Mouse (Mus musculus) myocyte (in vitro differentiated cells): ENCODE data around the gene Ppp1r14a. TPM values are rescaled to one million over a fixed set of nuclear protein-coding genes. Genes with fewer than 3 reads are reported as not detected.

Experiments
- H3K27me3 ChIP-seq: one replicate; pipeline ENCODE4 v1.6.1; 2011; ENCODE audit not compliant: control insufficient read depth, insufficient read depth, insufficient read length
- H3K36me3 ChIP-seq: one replicate; pipeline ENCODE4 v1.6.1; 2011; ENCODE audit not compliant: control insufficient read depth, insufficient read depth
- H3K4me2 ChIP-seq: one replicate; pipeline ENCODE4 v1.6.1; 2011; ENCODE audit warnings: low read depth, control low read depth
- H3K4me3 ChIP-seq: one replicate; pipeline ENCODE4 v1.5.1; 2011; ENCODE audit warnings: mild to moderate bottlenecking, control low read depth, moderate library complexity
- H3K79me2 ChIP-seq: one replicate; pipeline ENCODE4 v1.6.1; 2011; ENCODE audit not compliant: control insufficient read depth, insufficient read depth
- H3ac ChIP-seq: one replicate; pipeline ENCODE4 v1.6.1; 2011; ENCODE audit not compliant: control insufficient read depth, insufficient read length
- CEBPB ChIP-seq: IDR thresholded peaks from 2 replicates; pipeline ENCODE4 v1.6.1; 2011; ENCODE audit warnings: mild to moderate bottlenecking, moderate library complexity; ENCODE audit not compliant: poor library complexity, insufficient read depth, severe bottlenecking
- E2F4 ChIP-seq: IDR thresholded peaks from one replicate; pipeline ENCODE4 v1.6.1; 2011; ENCODE audit warnings: mild to moderate bottlenecking, control low read depth, moderate library complexity; ENCODE audit not compliant: insufficient read depth
- MAX ChIP-seq: IDR thresholded peaks from one replicate; pipeline ENCODE4 v1.6.1; 2011; ENCODE audit warnings: low read depth, mild to moderate bottlenecking, control low read depth
- MYOD1 ChIP-seq, 3 experiments: IDR thresholded peaks; one replicate each; pipeline ENCODE4 v1.6.1; 2011; ENCODE audit warnings: control low read depth in 2 of 3, low read depth in 2 of 3, mild to moderate bottlenecking in 2 of 3, moderate library complexity in 1 of 3; ENCODE audit not compliant: insufficient read length in 2 of 3, control insufficient read depth in 1 of 3
- MYOG ChIP-seq, 3 experiments: IDR thresholded peaks; one replicate each; pipeline ENCODE4 v1.6.1; 2011; ENCODE audit warnings: control low read depth in 2 of 3, low read depth in 2 of 3, mild to moderate bottlenecking in 2 of 3; ENCODE audit not compliant: insufficient read length in 2 of 3, control insufficient read depth in 1 of 3, insufficient read depth in 1 of 3
- POLR2A ChIP-seq: IDR thresholded peaks from one replicate; pipeline ENCODE4 v1.6.1; 2011; ENCODE audit warnings: low read depth, mild to moderate bottlenecking, control low read depth, moderate library complexity; ENCODE audit not compliant: insufficient read length
- POLR2AphosphoS2 ChIP-seq: IDR thresholded peaks from one replicate; pipeline ENCODE4 v1.6.1; 2011; ENCODE audit warnings: low read depth, control low read depth; ENCODE audit not compliant: insufficient read length
- REST ChIP-seq: IDR thresholded peaks from one replicate; pipeline ENCODE4 v1.6.1; 2011; ENCODE audit warnings: mild to moderate bottlenecking, control low read depth, moderate library complexity; ENCODE audit not compliant: insufficient read depth, insufficient read length
- SRF ChIP-seq: IDR thresholded peaks from one replicate; pipeline ENCODE4 v1.6.1; 2011; ENCODE audit warnings: low read depth; ENCODE audit not compliant: control insufficient read depth, insufficient read length
- TCF12 ChIP-seq: IDR thresholded peaks from one replicate; pipeline ENCODE4 v1.6.1; 2011; ENCODE audit warnings: mild to moderate bottlenecking, control low read depth; ENCODE audit not compliant: poor library complexity, insufficient read depth, severe bottlenecking
- TCF3 ChIP-seq: IDR thresholded peaks from one replicate; pipeline ENCODE4 v1.6.1; 2011; ENCODE audit warnings: low read depth, control low read depth; ENCODE audit not compliant: insufficient read length
- USF1 ChIP-seq: IDR thresholded peaks from one replicate; pipeline ENCODE4 v1.6.1; 2011; ENCODE audit warnings: low read depth, mild to moderate bottlenecking, control low read depth, moderate library complexity
- polyA plus RNA-seq: library from polyadenylated mRNA; unstranded; fragments of >200 nt; fragmentation: generic; extraction: Trizol; gene quantifications from one replicate; pipeline ENCODE4 v1.2.1, GENCODE M21; 2012; ENCODE audit warnings: missing spikeins

Gene Ppp1r14a
- polyA plus RNA-seq, 1 experiment = 0.35 TPM

DNA sequence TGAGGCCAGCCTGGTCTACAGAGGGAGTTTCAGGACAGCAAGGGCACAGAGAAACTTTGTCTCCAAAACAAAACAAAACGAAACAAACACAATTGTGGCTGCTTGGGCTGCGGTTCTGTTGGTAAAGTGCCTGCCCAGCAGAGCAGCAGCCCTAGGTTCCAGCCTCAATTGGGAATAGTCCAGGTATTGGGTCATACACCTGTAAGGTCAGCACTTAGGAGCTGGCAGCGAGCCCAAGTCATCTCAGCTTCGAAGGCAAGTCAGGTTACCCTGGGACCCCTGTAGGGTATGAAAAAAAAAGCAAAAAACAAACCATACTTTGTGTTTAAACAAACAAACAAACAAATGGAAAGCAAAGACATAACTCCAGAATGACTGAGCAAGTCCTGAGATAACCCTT lies 33.2 kb upstream of the Ppp1r14a start:
- no peak overlapping the region for H3K4me2 ChIP-seq
- TF ChIP-seq TCF3 = no peak
- no peak for TF ChIP-seq SRF
- TF ChIP-seq MAX = no peak
- TF ChIP-seq POLR2AphosphoS2 = no peak
- TF ChIP-seq CEBPB = no peak
- TF ChIP-seq USF1 = no peak
- TF ChIP-seq REST = no peak
- no peak for TF ChIP-seq POLR2A
- no peak for TF ChIP-seq TCF12
- no peak for TF ChIP-seq MYOG (IDR thresholded peaks at IDR 0.05; ENCODE audit: control insufficient read depth in 1 of 3, insufficient read depth in 1 of 3, insufficient read length in 2 of 3, low read depth in 2 of 3)
- TF ChIP-seq MYOD1 (IDR thresholded peaks at IDR 0.05; ENCODE audit: control insufficient read depth in 1 of 3, insufficient read length in 2 of 3, low read depth in 2 of 3) = no peak
- TF ChIP-seq E2F4 = no peak
- peaks cover 7% of the 10 kb centered on the region for H3K27me3 ChIP-seq
- no peak overlapping the region for H3ac ChIP-seq
- no peaks in the 10 kb centered on the region for H3K79me2 ChIP-seq
- H3K36me3 ChIP-seq = no peaks in the 10 kb centered on the region
- no peak overlapping the region for H3K4me3 ChIP-seq

DNA sequence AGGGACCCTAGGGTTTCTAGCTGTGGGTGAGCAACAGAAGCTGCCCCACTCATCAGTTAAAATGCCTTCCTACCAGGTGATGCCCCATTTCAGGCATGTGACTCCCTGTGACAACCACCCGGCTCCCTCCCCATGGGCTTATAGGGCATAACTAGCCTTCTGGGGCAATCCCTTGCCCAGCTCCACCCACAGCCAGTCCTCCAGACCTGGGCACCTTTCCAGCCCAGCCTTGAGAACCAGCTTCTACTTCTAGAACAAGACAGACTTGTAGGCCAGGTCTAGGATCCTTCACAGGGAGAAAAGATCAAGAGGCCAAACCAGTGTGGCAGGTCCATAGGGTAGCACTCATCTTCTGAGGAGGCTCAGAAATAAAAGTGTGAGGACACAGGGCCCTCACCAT lies 31.7 kb upstream of the Ppp1r14a start:
- Histone ChIP-seq H3K36me3 (no peaks in the 10 kb centered on the region), H3K79me2 (no peaks in the 10 kb centered on the region), H3K4me3 (no peak overlapping the region), H3K4me2 (no peak overlapping the region), H3K27me3 (peaks cover 12% of the 10 kb centered on the region), H3ac (no peak overlapping the region)
- TF ChIP-seq MAX (no peak), TCF3 (no peak), SRF (no peak), MYOG (IDR thresholded peaks at IDR 0.05; ENCODE audit: control insufficient read depth in 1 of 3, insufficient read depth in 1 of 3, insufficient read length in 2 of 3, low read depth in 2 of 3) (no peak), CEBPB (no peak)

DNA sequence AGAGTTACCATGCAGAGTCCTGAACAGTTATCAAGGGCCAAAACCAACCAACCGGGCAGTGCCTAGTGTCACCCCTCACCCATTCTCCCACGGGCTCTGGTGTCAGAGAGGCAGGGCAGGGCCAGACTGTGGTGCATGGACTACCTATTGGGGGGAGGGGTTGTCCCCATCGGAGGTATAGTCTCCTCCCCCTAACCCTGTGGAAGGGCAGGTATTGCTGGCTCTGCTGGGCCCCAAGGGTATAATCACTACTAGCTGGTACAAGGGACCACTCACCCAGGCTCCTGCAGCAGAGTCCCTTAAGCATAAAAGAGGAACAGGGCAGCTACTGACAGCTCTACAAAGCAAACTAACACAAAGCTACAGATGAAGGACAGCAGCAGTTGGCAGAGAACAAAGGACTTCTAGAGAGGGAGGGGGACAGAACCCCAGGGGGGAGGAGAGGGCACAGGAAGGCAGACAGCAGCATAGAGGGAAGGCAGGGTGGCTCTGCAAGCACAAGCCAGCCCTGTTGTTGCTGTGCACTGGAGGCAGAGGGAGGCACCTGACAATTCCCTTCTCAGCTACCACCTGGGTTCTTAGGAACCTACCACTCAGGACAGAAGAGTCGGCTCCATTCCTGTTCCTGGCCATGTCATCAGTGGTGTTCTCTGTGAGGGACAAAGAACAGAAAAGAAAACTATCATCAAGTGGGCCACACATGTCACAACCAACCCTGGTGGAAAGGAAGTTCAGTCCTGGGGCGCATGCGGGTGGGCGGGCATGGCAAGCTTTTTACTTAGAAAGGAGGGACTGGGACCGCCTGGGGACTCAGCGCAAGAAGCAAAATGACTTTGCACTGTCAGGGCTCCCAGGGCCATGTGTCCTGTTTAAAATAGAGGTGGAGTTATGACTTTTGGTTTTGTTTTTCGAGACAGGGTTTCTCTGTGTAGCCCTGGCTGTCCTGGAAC lies 29.1 kb upstream of the Ppp1r14a start:
- TF ChIP-seq MYOG (IDR thresholded peaks at IDR 0.05; ENCODE audit: control insufficient read depth in 1 of 3, insufficient read depth in 1 of 3, insufficient read length in 2 of 3, low read depth in 2 of 3) (no peak), TCF3 (no peak), POLR2A (no peak), REST (no peak), POLR2AphosphoS2 (no peak), MYOD1 (IDR thresholded peaks at IDR 0.05; ENCODE audit: control insufficient read depth in 1 of 3, insufficient read length in 2 of 3, low read depth in 2 of 3) (peak in 1 of 3 experiments; percentile 18)
- Histone ChIP-seq H3K27me3 (peaks cover 35% of the 10 kb centered on the region), H3K79me2 (no peaks in the 10 kb centered on the region), H3K4me2 (no peak overlapping the region), H3ac (no peak overlapping the region), H3K36me3 (no peaks in the 10 kb centered on the region), H3K4me3 (no peak overlapping the region)

DNA sequence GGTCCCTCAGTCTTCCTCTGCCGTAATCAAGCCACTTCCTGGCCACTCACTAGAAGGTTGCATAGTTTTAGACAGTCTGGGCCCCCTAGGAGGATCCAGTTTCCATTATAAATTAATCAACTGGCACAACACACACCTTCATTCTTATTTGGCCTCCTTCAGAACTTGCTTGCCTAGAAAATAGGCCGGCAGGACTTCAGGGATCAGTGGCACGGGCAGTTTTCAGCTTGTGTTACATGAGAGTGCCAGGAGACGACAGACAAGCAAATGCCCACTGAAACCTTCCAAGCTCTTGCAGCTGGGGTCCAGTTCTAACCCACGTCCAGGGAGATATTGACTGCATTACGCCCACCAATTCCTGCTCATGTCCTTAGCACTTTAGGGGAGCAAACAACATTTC lies 27.0 kb upstream of the Ppp1r14a start:
- Histone ChIP-seq H3K36me3 (no peaks in the 10 kb centered on the region), H3ac (no peak overlapping the region), H3K4me2 (no peak overlapping the region), H3K4me3 (no peak overlapping the region), H3K79me2 (no peaks in the 10 kb centered on the region), H3K27me3 (peaks cover 37% of the 10 kb centered on the region)
- TF ChIP-seq TCF12 (no peak), CEBPB (no peak), E2F4 (no peak), POLR2A (no peak), MYOD1 (IDR thresholded peaks at IDR 0.05; ENCODE audit: control insufficient read depth in 1 of 3, insufficient read length in 2 of 3, low read depth in 2 of 3) (no peak), SRF (no peak), MYOG (IDR thresholded peaks at IDR 0.05; ENCODE audit: control insufficient read depth in 1 of 3, insufficient read depth in 1 of 3, insufficient read length in 2 of 3, low read depth in 2 of 3) (no peak), REST (no peak), TCF3 (no peak), POLR2AphosphoS2 (no peak), USF1 (no peak), MAX (no peak)

DNA sequence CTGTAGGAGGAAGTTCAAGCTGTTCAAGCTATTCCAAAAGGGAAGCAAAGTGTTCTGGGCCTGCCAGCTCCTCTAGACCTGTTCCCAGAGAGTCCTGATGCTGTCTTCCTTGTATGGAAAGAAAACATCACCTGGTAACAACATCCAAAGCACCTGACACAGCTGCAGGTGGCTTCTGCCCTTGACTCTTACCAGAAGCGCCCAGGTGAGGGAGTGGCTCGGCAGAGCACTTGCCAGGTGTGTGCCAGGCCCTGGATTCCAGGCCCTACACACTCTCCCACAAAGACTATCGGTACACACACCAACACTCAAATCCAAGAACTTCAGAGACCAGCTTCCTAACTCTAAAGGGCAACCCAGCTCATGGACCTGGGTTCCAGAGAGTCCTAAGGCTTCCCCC lies 25.3 kb upstream of the Ppp1r14a start:
- TF ChIP-seq E2F4 (no peak), USF1 (no peak)

More for the DNA sequence above, 25.3 kb upstream of the Ppp1r14a start:
- no peak overlapping the region for H3ac ChIP-seq
- H3K36me3 ChIP-seq = no peaks in the 10 kb centered on the region
- H3K27me3 ChIP-seq = peaks cover 37% of the 10 kb centered on the region
- H3K79me2 ChIP-seq = no peaks in the 10 kb centered on the region
- no peak overlapping the region for H3K4me2 ChIP-seq
- no peak overlapping the region for H3K4me3 ChIP-seq
